Mouse (Mus musculus) liver, embryonic 14.5 days (tissue): ENCODE measurements around the gene Bdh2. TPM values are rescaled to one million over a fixed set of nuclear protein-coding genes. Genes with fewer than 3 reads are reported as not detected.

Experiments
- ATAC-seq: fragments of 200-750 bp; cut with Nextera tagmentation; 2 replicates; pipeline ENCODE4 v1.8.0; 2017; ENCODE audit warnings: moderate number of reproducible peaks, mild to moderate bottlenecking, moderate library complexity; ENCODE audit not compliant: insufficient read depth
- DNase-seq, 3 experiments: peaks; one replicate each; pipeline ENCODE4 v3.0.0-alpha.2; 2012 to 2013; ENCODE audit warnings: low read depth in 3 of 3, low spot score in 3 of 3
- H3K27ac ChIP-seq: fragments of 300-500 bp; sonication (generic); 2 replicates; pipeline ENCODE4 v1.5.1; 2014; ENCODE audit warnings: moderate library complexity, mild to moderate bottlenecking, control low read depth, inconsistent platforms
- H3K27me3 ChIP-seq: fragments of 300-500 bp; sonication (generic); 2 replicates; pipeline ENCODE4 v1.6.1; 2014; ENCODE audit warnings: mild to moderate bottlenecking, low read length, moderate library complexity; ENCODE audit not compliant: control insufficient read depth, insufficient read depth
- H3K36me3 ChIP-seq: fragments of 300-500 bp; sonication (generic); replicated peaks from 2 replicates; pipeline ENCODE4 v1.6.1; 2014; ENCODE audit warnings: low read depth; ENCODE audit not compliant: control insufficient read depth, insufficient read depth
- H3K4me1 ChIP-seq, 2 experiments: fragments of 200-500 bp in 1 of 2; fragments of 300-500 bp in 1 of 2; sonication (generic) in 1 of 2; replicated peaks; 2 replicates each; pipeline ENCODE4 v1.6.1; 2012 to 2014; ENCODE audit warnings: antibody characterized with exemption in 1 of 2, inconsistent platforms in 1 of 2, low read length in 1 of 2; ENCODE audit not compliant: control insufficient read depth in 2 of 2, insufficient read depth in 2 of 2
- H3K4me2 ChIP-seq: fragments of 300-500 bp; sonication (generic); 2 replicates; pipeline ENCODE4 v1.6.1; 2014; ENCODE audit warnings: low read depth, mild to moderate bottlenecking, control low read depth, moderate library complexity
- H3K4me3 ChIP-seq, 2 experiments: fragments of 200-500 bp in 1 of 2; fragments of 300-500 bp in 1 of 2; sonication (generic) in 1 of 2; 2 replicates each; pipeline ENCODE4 v1.5.1; 2012 to 2014; ENCODE audit warnings: low read depth in 2 of 2, low read length in 2 of 2, mild to moderate bottlenecking in 2 of 2, control low read depth in 1 of 2, inconsistent platforms in 1 of 2, moderate library complexity in 1 of 2; ENCODE audit not compliant: insufficient read depth in 1 of 2
- H3K9ac ChIP-seq: fragments of 300-500 bp; sonication (generic); replicated peaks from 2 replicates; pipeline ENCODE4 v1.6.1; 2014; ENCODE audit warnings: mild to moderate bottlenecking, control low read depth, moderate library complexity
- H3K9me3 ChIP-seq: fragments of 300-500 bp; sonication (generic); 2 replicates; pipeline ENCODE4 v1.6.1; 2016; ENCODE audit warnings: low read length, mixed read lengths; ENCODE audit not compliant: control insufficient read depth
- CTCF ChIP-seq: IDR thresholded peaks from 2 replicates; pipeline ENCODE4 v1.5.1; 2016; ENCODE audit warnings: antibody characterized with exemption, low read depth, control low read depth
- EP300 ChIP-seq: IDR thresholded peaks from 2 replicates; pipeline ENCODE4 v1.6.1; 2016; ENCODE audit warnings: antibody characterized with exemption, low read depth
- WGBS: fragments of 180-500 bp; shearing (Covaris S2); extraction: QIAGEN DNeasy Blood & Tissue Kit; methylation state at CpG from one replicate; pipeline ENCODE4 v1.1.7; 2014; ENCODE audit not compliant: insufficient replicate concordance; 5-methylcytosine and 5-hydroxymethylcytosine counted together
- polyA plus RNA-seq, 2 experiments: library from polyadenylated mRNA; depleted of rRNA in 1 of 2; stranded (reverse) in 1 of 2; unstranded in 1 of 2; fragments of >200 nt; fragmentation: Nextera tagmentation in 1 of 2; extraction: Ambion mirVana in 1 of 2; gene quantifications; 2 replicates each; pipeline versions ENCODE4 v1.2.1 to v1.2.3; 2012 to 2014

The Bdh2 gene
- polyA plus RNA-seq, 2 experiments, result 0.26 to 0.41 TPM

- TF ChIP-seq CTCF (peak; percentile 53), EP300 (no peak)
- H3K27me3 ChIP-seq, result no peaks in the 10 kb centered on the region
- no peak overlapping the region for H3K9ac ChIP-seq
- H3K4me2 ChIP-seq, result no peak overlapping the region
- H3K4me3 ChIP-seq, result no peak overlapping the region
- no peaks in the 10 kb centered on the region for H3K4me1 ChIP-seq
- H3K36me3 ChIP-seq, result no peaks in the 10 kb centered on the region
- 45% methylated on average over 2 of the region's 2 CpGs for WGBS
- ATAC-seq (no peak), DNase-seq (no peak)
- no peaks in the 10 kb centered on the region for H3K9me3 ChIP-seq
- no peak overlapping the region for H3K27ac ChIP-seq
Observed at GRCm38 (mm10) chr3:135327601-135328000, 46.6 kb downstream of the Bdh2 start.

GRCm38 (mm10) chr3:135328560-135328959, 47.5 kb downstream of the Bdh2 start:
- Histone ChIP-seq H3K9me3 (no peaks in the 10 kb centered on the region), H3K27ac (no peak overlapping the region), H3K9ac (no peak overlapping the region), H3K4me1 (no peaks in the 10 kb centered on the region), H3K4me2 (no peak overlapping the region), H3K4me3 (no peak overlapping the region), H3K27me3 (no peaks in the 10 kb centered on the region), H3K36me3 (no peaks in the 10 kb centered on the region)
- TF ChIP-seq EP300, result no peak
- TF ChIP-seq CTCF, result peak; percentile 76
- WGBS, result 25% methylated on average over 3 of the region's 3 CpGs
- peak; percentile 16 to 31 (median 30) for DNase-seq
- no peak for ATAC-seq

GRCm38 (mm10) chr3:135332691-135333090, 51.7 kb downstream of the Bdh2 start:
- H3K4me1 ChIP-seq, result no peaks in the 10 kb centered on the region
- ATAC-seq (no peak), DNase-seq (no peak)
- no peak overlapping the region for H3K9ac ChIP-seq
- no peaks in the 10 kb centered on the region for H3K27me3 ChIP-seq
- TF ChIP-seq EP300 (no peak), CTCF (no peak)
- H3K4me3 ChIP-seq, result no peak overlapping the region
- H3K36me3 ChIP-seq, result no peaks in the 10 kb centered on the region
- no peak overlapping the region for H3K27ac ChIP-seq
- H3K4me2 ChIP-seq, result no peak overlapping the region
- H3K9me3 ChIP-seq, result no peaks in the 10 kb centered on the region

- no peak for ATAC-seq
Observed at GRCm38 (mm10) chr3:135333763-135334162, 52.7 kb downstream of the Bdh2 start.

GRCm38 (mm10) chr3:135347739-135348264, 66.8 kb downstream of the Bdh2 start, which contains the start of gene Slc9b1:
TSS of gene Slc9b1 (plus strand) at chr3:135348029.
- no peak within 1 kb of the TSS for H3K4me2 ChIP-seq
- H3K36me3 ChIP-seq, result no peaks in the 10 kb centered on the region
- H3K9me3 ChIP-seq, result no peaks in the 10 kb centered on the region
- TF ChIP-seq EP300 (no peak), CTCF (no peak)
- no peak within 1 kb of the TSS for H3K27ac ChIP-seq
- 62% methylated on average over 14 of the region's 14 CpGs for WGBS
- H3K4me1 ChIP-seq, result no peaks in the 10 kb centered on the region
- no peak within 1 kb of the TSS for H3K9ac ChIP-seq
- ATAC-seq, result no peak
- H3K4me3 ChIP-seq, result no peak within 1 kb of the TSS
- no peak for DNase-seq
- no peaks in the 10 kb centered on the region for H3K27me3 ChIP-seq

More at GRCm38 (mm10) chr3:135333763-135334162, 52.7 kb downstream of the Bdh2 start:
- H3K9me3 ChIP-seq, result no peaks in the 10 kb centered on the region
- no peak overlapping the region for H3K4me3 ChIP-seq
- H3K4me2 ChIP-seq, result no peak overlapping the region
- H3K9ac ChIP-seq, result no peak overlapping the region
- no peaks in the 10 kb centered on the region for H3K4me1 ChIP-seq
- H3K27ac ChIP-seq, result no peak overlapping the region
- H3K36me3 ChIP-seq, result no peaks in the 10 kb centered on the region
- H3K27me3 ChIP-seq, result no peaks in the 10 kb centered on the region
- TF ChIP-seq CTCF, result no peak
- no peak for TF ChIP-seq EP300
- no peak for DNase-seq
- WGBS, result 43% methylated on average over 4 of the region's 4 CpGs
